Mouse (Mus musculus) retina, postnatal 1 day (tissue): Measurements from ENCODE around the gene Ramp2.

Experiments used
- DNase-seq: peaks from one replicate; pipeline ENCODE4 v3.0.0-alpha.2; 2012

The Ramp2 gene

GRCm38 (mm10) chr11:101245855-101246701 lies at the start of gene Ramp2:
TSS of gene Ramp2 (plus strand) at chr11:101246028.
- peak; percentile 65 for DNase-seq

GRCm38 (mm10) chr11:101196175-101196574 lies 49.7 kb upstream of the Ramp2 start:
- no peak for DNase-seq

DNA sequence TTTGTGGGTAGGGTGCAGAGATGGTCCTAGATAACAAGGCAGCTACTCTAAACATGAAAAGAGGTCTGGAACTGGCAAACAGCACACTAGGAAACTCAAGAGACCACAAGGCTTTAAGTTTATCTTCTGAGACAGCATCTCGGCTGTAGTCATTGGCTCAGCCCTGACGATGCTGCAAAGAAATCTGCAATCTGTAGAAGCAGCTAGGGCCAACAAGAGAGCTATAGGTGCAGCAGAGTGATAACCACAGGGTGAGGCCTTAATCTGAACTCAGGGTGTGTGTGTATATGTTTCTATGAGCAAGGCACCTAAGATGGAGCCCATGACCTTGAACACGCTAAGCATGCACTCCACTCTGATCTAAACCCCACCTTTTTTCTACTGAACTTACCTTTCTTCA lies 46.3 kb upstream of the Ramp2 start:
- no peak for DNase-seq

DNA sequence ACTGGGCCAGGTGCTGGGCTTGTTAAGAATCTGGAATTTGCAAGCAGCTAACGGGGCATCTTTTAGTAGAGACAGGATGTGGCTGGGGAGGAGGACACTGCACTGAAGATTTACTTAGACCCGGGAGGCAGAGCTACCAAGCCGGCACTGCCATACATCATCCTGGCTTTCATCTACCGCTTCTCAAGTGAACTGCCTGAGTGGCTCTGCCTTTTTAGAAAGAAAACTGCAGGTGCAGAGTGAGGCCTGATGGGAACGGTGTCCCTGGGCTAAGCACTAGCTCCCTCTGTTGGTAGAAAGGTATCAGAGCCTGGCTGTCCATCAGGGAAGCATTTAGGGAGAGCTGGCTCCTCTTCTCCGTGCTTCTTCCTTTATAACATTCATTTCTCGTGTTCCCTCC lies 44.8 kb upstream of the Ramp2 start:
- DNase-seq = peak; percentile 72

DNA sequence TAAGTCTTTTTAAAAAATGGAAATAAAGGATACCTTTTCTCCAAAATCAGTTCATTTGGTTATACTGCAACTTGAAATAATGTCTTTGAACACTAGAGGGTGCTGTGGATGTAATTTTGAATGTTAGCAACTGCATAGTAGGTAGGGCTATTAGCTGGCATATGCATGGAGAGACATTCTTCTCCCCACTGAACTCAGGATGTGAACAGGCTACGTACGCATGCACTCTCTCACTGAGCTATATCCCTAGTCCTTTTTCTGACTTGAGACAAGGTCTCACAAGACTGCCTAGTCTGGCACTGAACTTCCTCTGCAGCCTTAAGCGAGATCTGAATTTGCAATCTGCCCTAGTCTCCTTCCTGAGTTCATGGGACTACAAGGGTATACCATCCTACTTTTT lies 33.9 kb upstream of the Ramp2 start:
- peak; percentile 85 for DNase-seq

GRCm38 (mm10) chr11:101216936-101217335 lies 28.9 kb upstream of the Ramp2 start:
- DNase-seq = no peak

- DNase-seq = no peak
Observed at GRCm38 (mm10) chr11:101218436-101219055, 27.3 kb upstream of the Ramp2 start.

DNA sequence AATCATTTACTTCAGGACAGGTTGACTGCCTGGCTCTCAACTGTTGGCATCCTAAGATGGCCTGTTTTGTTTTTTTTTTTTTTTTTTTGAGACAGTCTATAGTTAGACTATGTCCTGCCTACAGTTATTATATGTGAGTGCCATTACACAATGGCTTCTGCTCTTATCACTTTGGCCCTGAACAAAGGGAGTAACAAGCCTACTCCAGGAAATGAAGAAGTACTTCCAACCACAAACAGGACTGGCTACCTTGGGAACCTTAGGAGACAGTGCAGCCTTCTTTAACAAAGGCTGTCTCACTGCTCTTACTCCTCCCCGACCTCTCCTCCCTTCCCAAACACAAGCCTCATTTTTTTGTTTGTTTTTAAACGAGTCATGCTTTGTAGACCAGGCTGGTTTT lies 25.0 kb upstream of the Ramp2 start:
- DNase-seq = no peak

DNA sequence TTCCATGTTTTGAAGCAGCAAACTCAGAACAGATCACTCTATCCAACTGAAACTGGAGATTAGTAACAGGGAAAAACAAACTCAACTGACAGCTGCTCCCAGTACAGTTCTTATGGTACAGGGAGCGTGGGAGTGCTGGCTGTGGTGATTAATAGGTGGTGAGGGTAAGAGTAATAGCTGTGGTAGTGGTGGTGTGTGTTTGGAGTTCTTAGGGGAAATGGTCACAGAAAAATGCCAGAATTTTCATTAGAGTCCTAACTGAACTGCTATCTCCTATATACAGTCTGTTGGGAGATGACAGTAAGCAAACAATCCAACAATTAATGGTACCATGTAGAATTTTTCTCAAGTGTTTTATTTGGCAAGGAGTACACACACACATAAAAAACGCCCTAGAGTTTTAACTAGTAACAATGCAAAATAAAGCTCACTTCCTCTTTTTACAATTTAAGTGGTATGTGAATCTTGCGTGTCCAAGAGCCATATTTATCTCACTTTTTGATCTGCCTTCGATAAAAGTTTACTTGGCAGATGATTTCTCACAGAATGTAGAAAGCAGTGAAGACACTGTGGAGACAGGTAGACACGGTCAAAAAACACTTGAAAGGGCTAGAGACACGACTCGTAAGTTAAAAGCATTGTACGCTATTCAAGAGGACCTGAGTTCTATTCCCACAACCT lies 24.4 kb upstream of the Ramp2 start:
- DNase-seq = no peak

- DNase-seq = no peak
Observed at GRCm38 (mm10) chr11:101224337-101224736, 21.5 kb upstream of the Ramp2 start.

- no peak for DNase-seq
Observed at GRCm38 (mm10) chr11:101225331-101226064, 20.3 kb upstream of the Ramp2 start.

DNA sequence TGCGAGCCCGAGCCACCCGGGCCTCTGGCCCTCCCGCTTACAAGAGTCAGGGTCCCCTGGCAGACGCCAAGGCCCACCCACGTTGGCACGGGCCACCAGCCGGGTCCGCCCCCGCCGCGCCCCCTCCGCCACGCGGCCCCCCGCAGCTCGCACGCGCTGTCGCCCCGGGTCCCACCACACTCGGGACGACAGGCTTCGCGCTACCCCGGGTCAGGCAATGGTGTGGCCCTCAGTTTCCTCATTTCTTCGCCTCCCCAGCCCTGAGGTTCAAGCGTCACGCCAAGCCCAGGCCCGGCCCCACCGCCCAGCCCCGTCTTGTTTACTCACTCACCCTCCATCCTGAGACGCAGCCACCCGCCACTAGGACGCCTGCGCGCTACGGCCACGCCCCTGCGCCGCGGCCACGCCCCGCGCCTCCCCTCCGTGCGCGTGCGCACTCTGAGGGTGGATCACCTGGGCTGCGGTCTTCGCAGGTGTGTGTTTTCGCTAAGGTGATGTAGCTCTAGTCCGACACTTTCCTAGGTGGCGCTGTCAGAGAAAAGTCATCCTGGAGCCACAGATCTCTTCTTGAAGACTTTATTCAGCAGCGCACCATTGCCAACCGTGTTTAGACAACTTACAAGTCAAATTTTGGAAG lies 19.6 kb upstream of the Ramp2 start, which contains the start of gene Ezh1:
Gene Ezh1 (minus strand): TSS at position 399 of the 637 bp plus-strand sequence.
- DNase-seq = peak; percentile 86

GRCm38 (mm10) chr11:101229361-101229900 lies 16.4 kb upstream of the Ramp2 start:
- no peak for DNase-seq

DNA sequence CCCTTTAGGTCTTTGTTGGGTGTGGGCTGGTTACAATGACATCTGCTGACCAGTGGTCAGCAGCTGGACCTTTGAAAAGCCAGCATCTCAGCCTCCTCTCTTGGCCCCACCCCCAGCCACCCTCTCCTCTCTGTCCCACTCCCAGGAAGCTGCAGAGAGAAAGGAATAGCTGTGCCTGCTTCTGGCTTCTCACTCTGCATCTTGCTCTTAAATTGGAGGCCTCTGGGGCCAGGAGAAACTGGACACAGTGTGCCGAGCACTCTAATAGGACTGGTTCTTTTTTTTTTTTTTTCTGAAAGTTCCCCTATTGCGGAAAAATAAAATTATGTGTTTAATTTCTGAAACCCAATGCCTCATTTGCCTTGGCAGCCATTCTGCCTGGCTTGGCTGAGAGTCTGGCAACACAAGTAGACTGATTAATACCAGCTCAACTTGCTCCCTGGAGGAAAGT lies 15.7 kb upstream of the Ramp2 start:
- no peak for DNase-seq

GRCm38 (mm10) chr11:101230526-101230925 lies 15.3 kb upstream of the Ramp2 start:
- DNase-seq = no peak

- peak; percentile 40 for DNase-seq
Observed at GRCm38 (mm10) chr11:101230991-101231871, 14.6 kb upstream of the Ramp2 start.

GRCm38 (mm10) chr11:101232010-101232839 lies 13.6 kb upstream of the Ramp2 start:
- DNase-seq = no peak

DNA sequence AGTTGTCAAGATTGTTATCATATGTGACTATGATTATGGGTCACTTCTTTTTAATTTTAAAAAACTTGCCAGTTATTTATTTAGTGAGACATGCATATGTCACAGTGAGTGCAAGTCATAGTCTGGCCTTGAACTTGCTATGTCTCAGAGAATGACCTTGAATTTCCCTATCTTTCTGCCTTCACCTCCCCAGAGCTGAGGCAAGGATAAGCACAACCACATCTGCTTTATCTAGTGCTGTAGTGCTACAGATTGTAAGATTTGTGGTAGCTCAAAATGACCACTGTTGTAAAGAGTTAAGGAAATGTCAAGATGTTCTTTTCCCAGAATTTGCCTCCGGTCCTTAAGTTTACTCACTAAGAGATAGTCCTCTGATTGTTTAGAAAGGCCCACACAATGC lies 12.6 kb upstream of the Ramp2 start:
- no peak for DNase-seq

DNA sequence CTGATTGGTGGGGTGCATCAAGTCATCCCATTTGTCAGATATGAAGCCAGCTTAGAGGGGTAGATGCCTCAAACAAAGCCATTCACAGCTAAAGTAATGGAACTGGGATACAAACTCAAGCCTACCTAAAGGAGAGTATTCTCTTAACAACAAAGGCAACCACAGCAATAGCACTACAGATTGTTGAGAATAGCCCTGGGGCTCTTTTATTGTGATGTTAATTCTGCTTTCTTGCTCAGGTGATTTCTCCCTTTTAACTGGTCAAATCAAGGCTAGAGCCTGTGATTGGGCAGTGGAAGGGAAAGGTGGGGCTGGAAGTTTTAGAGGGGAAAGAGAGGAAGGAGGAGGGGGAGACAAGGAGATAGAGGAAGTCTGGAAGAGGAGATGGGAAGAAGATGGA lies 11.7 kb upstream of the Ramp2 start:
- no peak for DNase-seq

- no peak for DNase-seq
Observed at GRCm38 (mm10) chr11:101235429-101235828, 10.4 kb upstream of the Ramp2 start.
